Mouse (Mus musculus): ENCODE data around the gene Dlg2. TPM values are rescaled to one million over a fixed set of nuclear protein-coding genes. Genes with fewer than 3 reads are reported as not detected.

Dlg2 gene
- polyA plus RNA-seq, 1 experiment from 2014 or later: 2.3 TPM

- no peak overlapping the region for H3K27ac ChIP-seq
- no peak for ATAC-seq (ENCODE audit: insufficient number of reproducible peaks, insufficient read depth, low FRiP score, low TSS enrichment, low read depth)
- 55% methylated on average over 5 of the region's 5 CpGs for WGBS
Observed at GRCm38 (mm10) chr7:91429712-91430275, 953.3 kb downstream of the Dlg2 start.

GRCm38 (mm10) chr7:91431594-91432240 lies 955.2 kb downstream of the Dlg2 start:
- WGBS: 39% methylated on average over 11 of the region's 11 CpGs
- no peak for ATAC-seq (ENCODE audit: insufficient number of reproducible peaks, insufficient read depth, low FRiP score, low TSS enrichment, low read depth)
- Histone ChIP-seq H3K4me3 (replicated peaks) (no peak overlapping the region), H3K4me2 (no peak overlapping the region), H3K9me3 (no peaks in the 10 kb centered on the region), H3K4me1 (replicated peaks) (no peaks in the 10 kb centered on the region), H3K27me3 (no peaks in the 10 kb centered on the region), H3K36me3 (no peaks in the 10 kb centered on the region), H3K27ac (no peak overlapping the region), H3K9ac (replicated peaks) (no peak overlapping the region)

More at GRCm38 (mm10) chr7:91429712-91430275, 953.3 kb downstream of the Dlg2 start:
- no peak overlapping the region for H3K4me3 ChIP-seq (replicated peaks)
- no peak overlapping the region for H3K9ac ChIP-seq (replicated peaks)
- no peaks in the 10 kb centered on the region for H3K9me3 ChIP-seq
- no peaks in the 10 kb centered on the region for H3K27me3 ChIP-seq
- H3K36me3 ChIP-seq: no peaks in the 10 kb centered on the region
- no peak overlapping the region for H3K4me2 ChIP-seq
- no peaks in the 10 kb centered on the region for H3K4me1 ChIP-seq (replicated peaks)

- H3K27me3 ChIP-seq: no peaks in the 10 kb centered on the region
- H3K4me3 ChIP-seq (replicated peaks): no peak overlapping the region
- WGBS: 92% methylated on average over 4 of the region's 4 CpGs
- no peak for ATAC-seq (ENCODE audit: insufficient number of reproducible peaks, insufficient read depth, low FRiP score, low TSS enrichment, low read depth)
- H3K4me1 ChIP-seq (replicated peaks): no peaks in the 10 kb centered on the region
- no peak overlapping the region for H3K9ac ChIP-seq (replicated peaks)
- H3K4me2 ChIP-seq: no peak overlapping the region
- no peak overlapping the region for H3K27ac ChIP-seq
- no peaks in the 10 kb centered on the region for H3K9me3 ChIP-seq
- H3K36me3 ChIP-seq: no peaks in the 10 kb centered on the region
Observed at GRCm38 (mm10) chr7:91432563-91432962, 956.1 kb downstream of the Dlg2 start.

GRCm38 (mm10) chr7:91434739-91435138 lies 958.3 kb downstream of the Dlg2 start:
- 78% methylated on average over 5 of the region's 5 CpGs for WGBS
- Histone ChIP-seq H3K4me2 (no peak overlapping the region), H3K9me3 (no peaks in the 10 kb centered on the region), H3K4me3 (replicated peaks) (no peak overlapping the region), H3K9ac (replicated peaks) (no peak overlapping the region), H3K27me3 (no peaks in the 10 kb centered on the region), H3K4me1 (replicated peaks) (no peaks in the 10 kb centered on the region), H3K36me3 (no peaks in the 10 kb centered on the region), H3K27ac (no peak overlapping the region)
- ATAC-seq (ENCODE audit: insufficient number of reproducible peaks, insufficient read depth, low FRiP score, low TSS enrichment, low read depth): no peak

- Histone ChIP-seq H3K36me3 (no peaks in the 10 kb centered on the region), H3K4me1 (replicated peaks) (no peaks in the 10 kb centered on the region), H3K9me3 (no peaks in the 10 kb centered on the region), H3K27ac (no peak overlapping the region), H3K9ac (replicated peaks) (no peak overlapping the region), H3K27me3 (no peaks in the 10 kb centered on the region), H3K4me2 (no peak overlapping the region), H3K4me3 (replicated peaks) (no peak overlapping the region)
- ATAC-seq (ENCODE audit: insufficient number of reproducible peaks, insufficient read depth, low FRiP score, low TSS enrichment, low read depth): no peak
- WGBS: 74% methylated on average over 6 of the region's 6 CpGs
Observed at GRCm38 (mm10) chr7:91440326-91440725, 963.9 kb downstream of the Dlg2 start.

GRCm38 (mm10) chr7:91442447-91443376 lies 966.2 kb downstream of the Dlg2 start:
- no peaks in the 10 kb centered on the region for H3K36me3 ChIP-seq
- no peak overlapping the region for H3K27ac ChIP-seq
- no peaks in the 10 kb centered on the region for H3K27me3 ChIP-seq
- H3K4me1 ChIP-seq (replicated peaks): no peaks in the 10 kb centered on the region
- no peaks in the 10 kb centered on the region for H3K9me3 ChIP-seq
- no peak for ATAC-seq (ENCODE audit: insufficient number of reproducible peaks, insufficient read depth, low FRiP score, low TSS enrichment, low read depth)
- no peak overlapping the region for H3K9ac ChIP-seq (replicated peaks)
- no peak overlapping the region for H3K4me2 ChIP-seq
- H3K4me3 ChIP-seq (replicated peaks): no peak overlapping the region
- WGBS: 71% methylated on average over 11 of the region's 11 CpGs

GRCm38 (mm10) chr7:91443377-91443714 lies 966.9 kb downstream of the Dlg2 start:
- no peak overlapping the region for H3K27ac ChIP-seq
- H3K9me3 ChIP-seq: no peaks in the 10 kb centered on the region
- no peaks in the 10 kb centered on the region for H3K27me3 ChIP-seq
- H3K4me2 ChIP-seq: no peak overlapping the region
- H3K9ac ChIP-seq (replicated peaks): no peak overlapping the region
- H3K4me3 ChIP-seq (replicated peaks): no peak overlapping the region
- no peak for ATAC-seq (ENCODE audit: insufficient number of reproducible peaks, insufficient read depth, low FRiP score, low TSS enrichment, low read depth)
- WGBS: 84% methylated on average over 5 of the region's 5 CpGs
- no peaks in the 10 kb centered on the region for H3K4me1 ChIP-seq (replicated peaks)
- H3K36me3 ChIP-seq: no peaks in the 10 kb centered on the region

GRCm38 (mm10) chr7:91443913-91444312 lies 967.4 kb downstream of the Dlg2 start:
- no peaks in the 10 kb centered on the region for H3K9me3 ChIP-seq
- no peaks in the 10 kb centered on the region for H3K36me3 ChIP-seq
- H3K4me2 ChIP-seq: no peak overlapping the region
- no peaks in the 10 kb centered on the region for H3K4me1 ChIP-seq (replicated peaks)
- H3K27me3 ChIP-seq: no peaks in the 10 kb centered on the region
- ATAC-seq (ENCODE audit: insufficient number of reproducible peaks, insufficient read depth, low FRiP score, low TSS enrichment, low read depth): no peak
- no peak overlapping the region for H3K27ac ChIP-seq
- 72% methylated on average over 3 of the region's 3 CpGs for WGBS
- no peak overlapping the region for H3K9ac ChIP-seq (replicated peaks)
- no peak overlapping the region for H3K4me3 ChIP-seq (replicated peaks)

GRCm38 (mm10) chr7:91444728-91445127 lies 968.3 kb downstream of the Dlg2 start:
- Histone ChIP-seq H3K4me3 (replicated peaks) (no peak overlapping the region), H3K4me1 (replicated peaks) (no peaks in the 10 kb centered on the region), H3K9me3 (no peaks in the 10 kb centered on the region), H3K36me3 (no peaks in the 10 kb centered on the region), H3K9ac (replicated peaks) (no peak overlapping the region), H3K27me3 (no peaks in the 10 kb centered on the region), H3K4me2 (no peak overlapping the region), H3K27ac (no peak overlapping the region)
- ATAC-seq (ENCODE audit: insufficient number of reproducible peaks, insufficient read depth, low FRiP score, low TSS enrichment, low read depth): no peak
- 79% methylated on average over 3 of the region's 3 CpGs for WGBS

GRCm38 (mm10) chr7:91456796-91457195 lies 980.3 kb downstream of the Dlg2 start:
- no peak overlapping the region for H3K9ac ChIP-seq (replicated peaks)
- no peaks in the 10 kb centered on the region for H3K9me3 ChIP-seq
- 7% methylated on average over 1 of the region's 1 CpGs for WGBS
- no peaks in the 10 kb centered on the region for H3K27me3 ChIP-seq
- no peaks in the 10 kb centered on the region for H3K36me3 ChIP-seq
- no peaks in the 10 kb centered on the region for H3K4me1 ChIP-seq (replicated peaks)
- H3K4me2 ChIP-seq: no peak overlapping the region
- no peak for ATAC-seq (ENCODE audit: insufficient number of reproducible peaks, insufficient read depth, low FRiP score, low TSS enrichment, low read depth)
- H3K4me3 ChIP-seq (replicated peaks): no peak overlapping the region
- no peak overlapping the region for H3K27ac ChIP-seq

- H3K27me3 ChIP-seq: no peaks in the 10 kb centered on the region
- H3K4me3 ChIP-seq (replicated peaks): no peak overlapping the region
- peak; percentile 76; the same call in 1 of the 2 replicates for ATAC-seq (ENCODE audit: insufficient number of reproducible peaks, insufficient read depth, low FRiP score, low TSS enrichment, low read depth)
- no peak overlapping the region for H3K4me2 ChIP-seq
- H3K36me3 ChIP-seq: no peaks in the 10 kb centered on the region
- H3K9me3 ChIP-seq: no peaks in the 10 kb centered on the region
- no peaks in the 10 kb centered on the region for H3K4me1 ChIP-seq (replicated peaks)
- H3K27ac ChIP-seq: no peak overlapping the region
- H3K9ac ChIP-seq (replicated peaks): no peak overlapping the region
- 0% methylated on average over 1 of the region's 1 CpGs for WGBS
Observed at GRCm38 (mm10) chr7:91457207-91457606, 980.7 kb downstream of the Dlg2 start.
